Mouse (Mus musculus): Measurements from ENCODE around the gene Olfr156.
A peak's percentile ranks its signal among the peaks of the same experiment; 100 is the strongest.
"Not testable (repeated sequence)": the region's sequence is repeated elsewhere in the genome, so short reads cannot be mapped to it uniquely, and the experiment has no call there.

The Olfr156 gene

GRCm38 (mm10) chr4:43823845-43824337 lies at the start of gene Olfr156:
Olfr156 (minus strand) TSS chr4:43823895.
- DNase-seq (ENCODE audit: low spot score in 2 of 2) = no peak

GRCm38 (mm10) chr4:43869821-43870220 lies 46.1 kb upstream of the Olfr156 start:
- DNase-seq (ENCODE audit: low spot score in 2 of 2) = no peak

- DNase-seq (ENCODE audit: low spot score in 2 of 2) = no peak
Measured at GRCm38 (mm10) chr4:43863298-43863697, 39.6 kb upstream of the Olfr156 start.

- peak; percentile 24 to 54 for DNase-seq (ENCODE audit: low spot score in 2 of 2)
Measured at GRCm38 (mm10) chr4:43860744-43861519, 37.2 kb upstream of the Olfr156 start.

- DNase-seq (ENCODE audit: low spot score in 2 of 2) = no peak
Measured at GRCm38 (mm10) chr4:43859886-43860285, 36.2 kb upstream of the Olfr156 start.

- DNase-seq (ENCODE audit: low spot score in 2 of 2) = no peak
Measured at GRCm38 (mm10) chr4:43854101-43854500, 30.4 kb upstream of the Olfr156 start.

- no peak for DNase-seq (ENCODE audit: low spot score in 2 of 2)
Measured at GRCm38 (mm10) chr4:43851265-43851664, 27.6 kb upstream of the Olfr156 start, which contains the start of gene Olfr155. Olfr155 (plus strand) TSS chr4:43851565.

- no peak for DNase-seq (ENCODE audit: low spot score in 2 of 2)
Measured at GRCm38 (mm10) chr4:43840101-43840500, 16.4 kb upstream of the Olfr156 start, which contains the start of gene Olfr157. Olfr157 (minus strand) TSS chr4:43840201.

- DNase-seq (ENCODE audit: low spot score in 2 of 2) = no peak
Measured at GRCm38 (mm10) chr4:43838326-43838725, 14.6 kb upstream of the Olfr156 start.

- no peak for DNase-seq (ENCODE audit: low spot score in 2 of 2)
Measured at GRCm38 (mm10) chr4:43834749-43835148, 11.1 kb upstream of the Olfr156 start.

GRCm38 (mm10) chr4:43833752-43834151 lies 10.1 kb upstream of the Olfr156 start:
- DNase-seq (ENCODE audit: low spot score in 2 of 2) = no peak

GRCm38 (mm10) chr4:43832031-43832430 lies 8.3 kb upstream of the Olfr156 start:
- no peak for DNase-seq (ENCODE audit: low spot score in 2 of 2)

GRCm38 (mm10) chr4:43828806-43829205 lies 5.1 kb upstream of the Olfr156 start:
- DNase-seq (ENCODE audit: low spot score in 2 of 2) = no peak

GRCm38 (mm10) chr4:43822896-43823550 lies 672 bp downstream of the Olfr156 start:
- no peak for DNase-seq (ENCODE audit: low spot score in 2 of 2)

GRCm38 (mm10) chr4:43798936-43799335 lies 24.8 kb downstream of the Olfr156 start:
- DNase-seq (ENCODE audit: low spot score in 2 of 2) = no peak

- DNase-seq (ENCODE audit: low spot score in 2 of 2) = not testable (repeated sequence)
Measured at GRCm38 (mm10) chr4:43795844-43796243, 27.9 kb downstream of the Olfr156 start.

- no peak for DNase-seq (ENCODE audit: low spot score in 2 of 2)
Measured at GRCm38 (mm10) chr4:43795296-43795695, 28.4 kb downstream of the Olfr156 start.

GRCm38 (mm10) chr4:43772304-43772703 lies 51.4 kb downstream of the Olfr156 start:
- peak in 1 of 2 experiments; percentile 21 for DNase-seq (ENCODE audit: low spot score in 2 of 2)

GRCm38 (mm10) chr4:43771626-43772025 lies 52.1 kb downstream of the Olfr156 start:
- no peak for DNase-seq (ENCODE audit: low spot score in 2 of 2)

- DNase-seq (ENCODE audit: low spot score in 2 of 2) = no peak
Measured at GRCm38 (mm10) chr4:43770909-43771308, 52.8 kb downstream of the Olfr156 start, which contains the start of gene Olfr159. Olfr159 (minus strand) TSS chr4:43771009.
